Mouse (Mus musculus) lung, adult 18-20 months (tissue): ENCODE results near the gene Drd4.
A peak's percentile ranks its signal among the peaks of the same experiment; 100 is the strongest.

Experiments
- DNase-seq, 2 experiments: peaks; one replicate each; pipeline ENCODE4 v3.0.0; 2022; ENCODE audit warnings: mixed read lengths in 2 of 2

Drd4 gene

DNA sequence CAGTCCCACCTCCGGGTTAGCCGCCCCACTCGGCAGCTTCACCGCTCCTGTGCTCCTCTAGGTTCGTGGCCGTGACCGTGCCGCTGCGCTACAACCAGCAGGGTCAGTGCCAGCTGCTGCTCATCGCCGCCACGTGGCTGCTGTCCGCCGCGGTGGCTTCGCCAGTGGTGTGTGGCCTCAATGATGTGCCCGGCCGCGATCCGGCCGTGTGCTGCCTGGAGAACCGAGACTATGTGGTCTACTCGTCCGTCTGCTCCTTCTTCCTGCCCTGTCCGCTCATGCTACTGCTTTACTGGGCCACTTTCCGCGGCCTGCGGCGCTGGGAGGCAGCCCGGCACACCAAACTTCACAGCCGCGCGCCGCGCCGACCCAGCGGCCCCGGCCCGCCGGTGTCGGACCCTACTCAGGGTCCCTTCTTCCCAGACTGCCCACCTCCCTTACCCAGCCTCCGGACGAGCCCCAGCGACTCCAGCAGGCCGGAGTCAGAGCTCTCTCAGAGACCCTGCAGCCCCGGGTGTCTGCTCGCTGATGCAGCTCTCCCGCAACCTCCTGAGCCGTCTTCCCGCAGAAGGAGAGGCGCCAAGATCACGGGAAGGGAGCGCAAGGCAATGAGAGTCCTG is 2.2 kb downstream of the Drd4 start:
- no peak for DNase-seq

DNA sequence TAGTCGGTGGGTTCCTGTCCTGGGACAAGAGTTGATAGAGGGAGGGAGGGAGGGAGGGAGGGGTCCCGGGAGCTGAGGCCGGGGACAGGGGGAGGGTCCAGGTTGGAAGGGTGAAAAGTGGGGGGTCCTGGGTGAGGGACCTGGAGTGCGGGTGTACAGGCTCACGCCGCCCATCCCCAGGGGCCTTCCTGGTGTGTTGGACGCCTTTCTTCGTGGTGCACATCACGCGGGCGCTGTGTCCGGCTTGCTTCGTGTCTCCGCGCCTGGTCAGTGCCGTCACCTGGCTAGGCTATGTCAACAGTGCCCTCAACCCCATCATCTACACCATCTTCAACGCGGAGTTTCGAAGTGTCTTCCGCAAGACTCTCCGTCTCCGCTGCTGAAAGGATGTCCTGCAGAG is 2.7 kb downstream of the Drd4 start:
- no peak for DNase-seq

DNA sequence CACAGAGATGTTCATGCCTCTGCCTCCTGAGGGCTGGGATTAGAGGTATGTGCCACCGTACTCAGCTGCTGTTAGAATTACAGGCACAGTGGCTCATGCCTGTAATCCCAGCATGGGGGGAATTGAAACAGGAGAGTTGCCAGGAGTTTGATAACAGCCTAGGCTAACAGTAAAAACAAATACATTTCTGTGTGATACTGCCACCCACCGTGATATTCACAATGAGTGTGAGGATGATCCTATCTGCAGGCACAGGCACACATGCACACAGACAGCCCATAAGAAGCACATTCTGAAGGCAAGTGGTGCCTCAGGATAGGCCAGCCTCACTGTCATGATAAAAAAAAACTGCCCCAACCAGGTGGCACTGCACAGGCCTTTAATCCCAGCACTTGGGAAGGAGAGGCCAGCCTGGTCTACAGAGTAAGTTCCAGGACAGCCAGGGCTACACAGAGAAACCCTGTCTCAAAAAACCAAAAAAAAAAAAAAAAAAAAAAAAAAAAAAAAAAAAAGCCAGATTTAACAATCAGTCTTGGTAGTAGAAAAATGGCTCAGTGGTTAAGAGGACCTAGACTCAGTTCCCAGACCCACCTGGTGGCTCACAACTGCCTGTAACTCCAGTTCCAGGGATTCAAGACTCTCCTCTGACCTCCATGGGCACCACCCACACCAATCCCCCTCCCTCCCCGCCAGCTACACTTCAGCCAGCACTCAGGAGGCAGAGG is 6.3 kb downstream of the Drd4 start:
- DNase-seq, result no peak

DNA sequence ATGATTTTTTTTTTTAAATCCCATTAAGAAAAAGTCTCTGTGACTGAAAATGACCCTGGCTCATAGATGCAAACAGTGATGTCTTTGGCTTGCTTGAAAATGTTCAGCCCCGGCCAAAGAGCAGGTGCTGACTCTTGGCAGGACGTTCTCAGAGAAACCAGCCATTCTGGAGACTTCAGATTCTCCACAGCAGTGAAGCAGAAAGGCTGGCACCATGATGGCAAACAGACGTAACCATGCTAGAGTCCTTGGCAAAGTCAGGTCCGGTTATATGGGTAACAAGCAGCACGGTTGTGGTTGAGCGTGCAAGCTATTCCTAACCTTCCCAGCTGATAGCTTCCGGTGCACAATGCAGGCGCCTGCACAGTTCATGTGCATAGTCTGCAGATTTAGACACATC is 7.4 kb downstream of the Drd4 start:
- DNase-seq, result no peak

DNA sequence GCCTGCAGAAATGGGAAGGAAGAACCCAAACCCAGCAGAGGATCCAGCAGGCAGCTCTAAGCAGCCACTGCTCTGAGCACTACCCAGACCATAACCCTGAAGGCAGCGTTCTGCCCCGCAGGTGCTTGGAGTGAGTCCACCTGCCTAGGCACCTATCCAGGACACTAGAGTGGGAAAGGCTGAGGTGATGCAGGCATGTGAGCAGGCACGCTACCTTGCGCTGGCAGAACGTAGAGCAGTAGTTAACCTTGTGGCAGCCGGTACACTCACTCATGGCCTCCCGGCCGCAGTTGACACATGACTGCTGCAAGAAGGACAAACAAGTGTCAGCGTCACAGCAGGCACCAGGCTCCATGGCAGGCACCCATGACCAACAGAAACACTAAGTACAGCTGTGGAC is 9.6 kb downstream of the Drd4 start:
- DNase-seq, result no peak

DNA sequence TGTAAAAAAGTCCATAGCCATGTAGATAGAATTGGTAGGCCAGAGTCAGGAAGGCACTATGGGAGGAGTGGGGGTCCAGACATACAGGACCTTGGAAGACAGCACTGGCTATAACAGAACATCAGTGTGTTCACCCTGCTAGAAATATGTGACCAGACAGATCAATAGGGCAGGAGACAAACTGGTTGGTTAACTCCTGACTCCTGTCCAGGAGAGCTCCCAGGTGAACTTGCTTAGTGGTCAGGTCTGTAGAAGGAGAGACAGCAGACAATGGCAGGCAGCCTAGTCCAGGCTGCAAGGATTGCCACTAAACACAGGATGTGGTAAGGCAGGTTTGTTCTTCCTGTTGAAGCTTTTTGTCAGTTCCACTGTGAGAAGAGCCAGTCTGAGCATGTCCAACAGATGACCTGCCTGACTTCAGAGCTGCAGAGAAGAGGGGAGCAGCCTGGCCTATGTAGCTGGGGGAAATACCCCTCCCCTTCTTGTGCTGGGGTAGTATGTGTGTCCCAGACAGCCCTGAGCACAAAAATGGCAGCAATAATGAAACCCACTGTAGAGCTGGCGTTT is 11.0 kb downstream of the Drd4 start:
- DNase-seq, result no peak

DNA sequence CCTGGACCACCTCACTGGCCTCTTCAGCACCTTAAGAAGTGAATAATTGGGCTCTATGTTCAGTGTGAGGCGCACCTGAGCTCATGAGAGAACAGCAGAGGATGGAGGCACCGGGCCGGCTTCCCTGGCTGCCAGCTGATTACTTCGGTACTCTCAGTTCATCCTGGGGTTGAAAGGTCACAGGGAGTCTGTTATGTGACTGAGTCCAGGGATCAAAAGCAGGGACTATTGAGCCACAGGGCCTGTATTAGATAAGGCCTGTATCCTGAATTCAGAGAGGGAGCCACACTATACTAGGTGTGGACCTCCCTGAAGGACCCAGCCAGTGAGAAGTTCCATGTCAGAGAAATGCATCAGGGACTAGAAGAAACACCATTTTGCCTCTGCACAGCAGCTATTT is 12.7 kb downstream of the Drd4 start:
- no peak for DNase-seq

DNA sequence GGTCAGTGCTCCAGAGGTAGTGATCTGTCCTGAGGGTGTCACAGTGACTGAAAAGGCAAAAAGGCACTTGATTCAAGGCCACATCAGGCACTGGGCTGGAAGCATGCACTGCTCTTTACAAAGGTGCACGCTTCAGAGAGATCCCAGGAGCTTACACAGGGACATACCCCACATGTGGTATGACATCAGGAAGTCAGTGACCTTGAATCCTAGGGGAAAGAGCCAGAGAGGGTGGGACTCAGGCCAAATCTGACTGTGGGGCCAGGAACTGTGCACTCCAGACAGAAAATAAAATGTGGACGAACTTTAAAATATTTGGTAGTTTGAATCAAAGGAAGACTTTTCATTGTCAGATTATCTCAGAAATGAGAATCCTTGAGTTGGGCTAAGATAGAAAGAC is 22.6 kb downstream of the Drd4 start:
- DNase-seq, result no peak

DNA sequence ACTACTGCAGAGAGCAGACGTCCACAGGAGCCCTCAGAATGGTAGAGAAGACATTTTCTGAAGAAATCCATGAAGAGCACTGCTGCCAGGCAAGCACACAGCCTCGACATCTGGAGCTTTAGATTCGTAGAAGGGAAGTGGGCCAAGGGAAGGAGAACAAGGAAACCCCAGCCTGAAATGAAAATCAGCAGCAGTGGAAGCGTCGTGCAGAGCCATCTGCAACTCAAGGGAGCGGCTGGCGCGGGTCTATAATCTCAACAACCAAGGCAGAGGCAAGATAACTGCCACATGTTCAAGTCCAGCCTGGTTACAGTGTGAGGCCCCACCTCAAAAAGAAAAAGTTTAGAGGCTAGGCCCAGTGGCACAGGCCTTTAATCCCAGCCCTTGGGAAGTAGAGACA is 23.3 kb downstream of the Drd4 start:
- no peak for DNase-seq

DNA sequence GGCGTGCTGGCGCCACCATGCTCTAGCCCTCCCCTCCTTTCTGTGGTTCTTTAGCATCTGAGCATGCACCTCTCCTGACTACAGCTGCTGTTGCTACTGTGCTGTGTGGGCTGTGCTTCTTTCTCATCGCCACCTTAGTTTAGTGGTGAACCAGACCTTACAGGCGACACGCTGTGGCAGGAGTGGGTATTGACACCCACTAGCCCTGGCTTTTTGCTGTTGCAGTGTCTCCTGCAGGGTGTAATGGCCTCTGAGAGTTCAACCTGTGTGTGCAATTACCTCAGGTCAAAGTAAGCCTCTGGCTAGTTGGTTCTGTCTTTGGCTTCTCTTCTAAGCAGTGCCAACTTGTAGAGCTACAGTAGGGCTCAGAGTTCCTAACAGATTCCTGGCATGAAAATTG is 24.2 kb downstream of the Drd4 start:
- peak; percentile 32 to 39 for DNase-seq

DNA sequence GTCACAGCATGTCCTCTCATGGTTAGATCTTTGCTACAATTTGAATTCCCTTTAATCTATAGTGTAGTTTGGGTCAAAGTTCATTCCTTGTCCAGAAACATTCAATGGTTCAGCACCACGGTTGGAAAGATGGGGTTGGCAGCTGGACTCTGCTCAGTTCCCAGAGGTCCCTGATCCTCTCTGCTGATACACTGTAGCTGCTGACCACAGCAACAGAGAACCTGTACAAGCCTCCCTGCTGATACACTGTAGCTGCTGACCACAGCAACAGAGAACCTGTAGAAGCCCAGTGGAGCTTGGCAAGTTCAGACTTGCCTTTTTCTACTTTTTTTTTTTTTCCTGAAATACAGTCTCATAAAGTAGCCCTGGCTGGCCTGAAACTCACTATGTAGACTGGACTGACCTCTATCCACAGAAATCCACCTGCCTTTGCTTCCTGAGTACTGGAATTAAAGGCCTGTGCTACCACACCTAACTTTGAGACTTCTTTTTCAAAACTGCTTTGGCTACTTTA is 25.9 kb downstream of the Drd4 start:
- DNase-seq, result no peak

DNA sequence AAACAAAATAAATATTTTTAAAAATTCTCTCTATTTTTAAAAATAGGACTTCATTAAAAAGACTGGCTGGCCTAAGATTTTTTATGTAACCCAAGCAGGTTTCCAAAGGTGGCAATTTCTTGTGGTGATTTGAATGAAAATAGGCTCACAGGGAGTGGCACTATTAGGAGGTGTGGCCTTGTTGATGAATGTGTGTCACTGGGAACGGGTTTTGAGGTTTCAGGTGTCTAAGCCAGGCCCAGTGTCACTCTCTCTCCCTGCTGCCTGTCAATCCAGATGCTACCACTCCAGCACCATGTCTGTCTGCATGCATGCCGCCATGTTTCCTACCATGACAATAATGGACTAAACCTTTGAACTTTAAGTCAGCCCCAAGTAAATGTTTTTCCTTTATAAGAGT is 27.6 kb downstream of the Drd4 start:
- no peak for DNase-seq

DNA sequence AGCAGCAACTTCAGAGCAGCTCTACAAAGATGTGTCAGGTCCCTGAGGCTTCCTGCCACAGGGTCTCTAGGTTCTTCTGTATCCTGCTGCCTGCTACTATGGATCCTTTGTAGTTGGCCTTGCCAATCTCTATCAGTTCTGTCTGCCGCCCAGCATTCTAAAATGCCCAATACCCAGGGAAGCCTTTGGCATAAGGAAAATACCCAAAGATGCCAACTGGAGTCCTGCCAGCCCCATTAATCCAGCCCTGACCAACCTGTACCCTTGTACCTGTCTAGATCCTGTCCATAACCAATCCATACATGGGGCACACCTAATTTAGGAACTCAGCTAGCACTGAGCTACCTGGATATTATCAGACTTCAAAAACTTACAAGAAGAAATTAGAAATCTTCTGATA is 32.9 kb downstream of the Drd4 start:
- no peak for DNase-seq

DNA sequence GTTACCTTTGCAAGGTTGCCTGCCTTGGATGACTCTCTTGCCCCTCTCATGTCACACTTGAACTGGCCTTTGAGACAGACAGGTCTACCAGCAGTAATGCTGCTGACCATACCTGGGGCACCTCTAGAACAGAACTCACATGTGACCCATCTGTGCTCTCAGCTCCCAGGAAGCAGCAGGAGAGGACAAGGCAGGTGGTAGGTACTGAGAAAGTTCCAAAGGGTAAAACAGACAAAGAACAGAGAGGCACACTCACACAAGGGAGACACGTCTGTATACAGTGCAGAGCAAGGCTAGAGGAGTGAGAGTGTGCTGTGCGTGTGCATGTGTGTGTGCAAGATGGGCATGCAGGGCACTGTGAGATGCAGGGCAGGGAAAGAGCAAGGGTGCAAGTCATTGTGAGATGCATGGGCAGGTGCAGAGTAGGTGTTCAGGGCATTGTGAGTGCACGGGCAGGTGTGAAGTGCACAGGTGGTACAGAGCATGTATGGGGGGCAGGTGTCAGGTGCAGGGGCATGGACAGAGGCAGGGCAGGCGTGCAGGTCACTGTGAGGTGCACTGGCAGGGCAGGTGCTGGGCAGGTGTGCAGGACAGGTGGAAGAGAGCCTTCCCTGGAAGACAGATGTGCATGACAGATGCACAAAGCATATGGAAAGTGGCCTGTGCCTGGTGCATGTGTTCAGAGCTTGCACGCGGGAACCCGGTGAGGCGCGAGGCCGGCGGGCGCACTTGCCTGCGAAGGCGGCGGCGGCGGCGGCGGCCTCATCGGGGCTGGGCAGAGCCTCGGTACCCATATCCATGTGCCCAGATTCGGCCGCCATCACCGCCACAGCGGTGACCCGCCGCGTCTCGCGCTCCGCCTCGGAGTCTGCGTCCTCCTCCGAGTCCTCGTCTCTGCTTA is 35.0 kb downstream of the Drd4 start:
- peak; percentile 24 to 26 for DNase-seq

DNA sequence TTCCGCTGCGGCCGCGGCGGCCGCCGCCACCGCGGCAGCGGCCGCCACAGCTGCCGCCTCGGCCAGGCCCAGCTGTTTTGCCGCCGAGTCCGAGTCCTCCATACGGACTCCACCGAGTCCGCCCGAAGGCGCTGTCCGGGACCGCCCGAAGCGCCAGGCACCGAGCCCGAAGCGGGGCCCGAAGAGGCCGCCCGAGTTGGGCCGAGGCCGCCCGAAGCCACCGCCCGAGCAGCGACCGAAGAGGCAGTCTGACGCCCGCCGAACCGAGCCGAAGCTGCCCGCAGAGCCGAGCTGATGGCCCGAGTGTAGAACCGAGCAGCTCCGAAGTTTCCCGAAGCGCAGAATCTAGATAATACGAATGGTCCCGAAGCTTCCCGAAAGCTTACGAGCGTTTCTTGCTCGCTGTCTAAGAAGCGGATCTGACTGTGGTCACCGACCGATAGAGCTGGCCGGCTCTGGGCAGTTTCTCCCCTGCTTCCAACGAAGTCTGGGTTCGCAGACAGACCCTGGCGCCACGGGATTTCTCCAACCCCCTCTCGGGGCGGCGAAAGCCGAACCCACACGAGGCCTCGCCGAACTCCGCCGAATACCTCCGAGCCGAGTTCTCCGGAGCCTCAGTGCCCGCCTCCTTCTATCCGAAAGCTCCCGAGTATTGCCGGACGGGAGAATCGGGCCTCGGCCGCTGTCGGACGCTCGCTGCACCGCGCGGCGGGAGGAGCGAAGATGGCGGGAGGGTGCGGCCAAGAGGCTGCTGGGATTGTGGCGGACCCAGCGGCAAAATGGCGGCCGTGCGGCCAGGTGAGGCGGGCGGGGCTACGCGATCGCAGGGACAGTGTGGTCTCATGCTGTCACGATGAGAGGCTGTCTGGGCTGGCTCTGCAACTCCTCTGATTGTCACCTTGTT is 35.9 kb downstream of the Drd4 start, which contains the start of the genes Deaf1 and Tmem80:
TSS of gene Deaf1 (minus strand) at position 222 of the 904 bp plus-strand sequence.
TSS of gene Tmem80 (plus strand) at position 271 of the 904 bp plus-strand sequence.
- peak; percentile 99 for DNase-seq

DNA sequence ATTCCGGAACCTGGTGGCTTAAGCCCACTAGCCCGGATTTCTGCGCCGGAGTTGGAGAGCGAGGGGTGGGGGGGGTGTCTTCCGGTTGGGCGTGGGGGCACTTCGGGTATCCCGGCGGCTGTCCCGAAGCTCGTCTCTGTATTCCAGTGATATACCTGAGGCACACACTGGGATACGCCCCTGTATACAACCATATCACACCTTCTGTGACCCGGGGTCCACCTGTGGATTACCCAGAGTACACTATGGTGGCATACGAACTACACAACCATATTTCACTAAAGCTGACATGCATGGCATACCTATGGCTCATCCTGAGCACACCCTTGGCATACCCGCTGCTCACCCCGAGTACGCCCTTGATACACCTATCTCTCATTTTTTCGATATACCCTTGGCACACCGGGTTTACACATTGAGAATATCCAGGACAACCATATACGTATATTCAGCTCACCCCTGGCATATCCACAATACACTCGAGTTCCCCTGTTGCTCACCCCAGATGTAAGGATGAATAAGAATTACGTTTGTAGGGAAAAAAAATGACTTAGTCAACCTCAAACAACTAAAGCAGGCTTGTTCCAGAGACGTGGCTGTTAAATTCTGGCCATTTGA is 36.7 kb downstream of the Drd4 start:
- no peak for DNase-seq

DNA sequence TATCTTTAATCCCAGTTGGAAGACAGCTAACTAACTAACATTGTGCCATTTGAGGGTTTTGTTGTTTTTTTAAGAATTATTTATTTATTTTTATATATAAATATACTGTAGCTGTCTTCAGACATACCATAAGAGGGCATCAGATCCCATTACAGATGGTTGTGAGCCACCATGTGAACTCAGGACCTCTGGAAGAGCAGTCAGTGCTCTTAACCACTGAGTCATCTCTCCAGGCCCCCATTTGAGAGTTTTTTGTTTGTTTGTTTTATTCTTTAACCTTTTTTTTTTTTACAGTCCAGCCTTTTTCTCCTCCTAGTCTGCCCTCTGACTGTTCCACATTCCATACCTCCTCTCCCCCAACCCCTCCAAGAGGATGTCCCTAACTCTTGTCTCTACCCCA is 38.9 kb downstream of the Drd4 start:
- DNase-seq, result no peak

DNA sequence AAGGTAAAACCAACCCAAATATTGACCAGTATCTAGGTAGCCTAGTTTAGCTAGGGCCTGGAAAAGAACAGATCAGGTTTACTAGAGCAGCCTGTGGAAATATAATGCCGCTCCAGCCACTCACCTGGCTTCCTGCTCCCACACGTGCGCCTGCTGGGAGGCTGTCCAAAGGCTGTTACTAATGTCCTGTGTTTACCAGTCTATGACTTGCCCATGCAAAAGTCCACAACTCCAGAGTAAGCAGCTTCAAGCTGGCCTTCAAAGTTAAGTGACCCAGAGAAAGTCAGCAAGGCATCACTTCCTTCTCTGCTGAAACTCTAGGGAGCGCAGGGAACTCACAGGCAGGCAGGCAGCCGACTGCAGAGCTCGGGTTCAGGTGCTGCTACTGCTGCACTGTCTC is 40.2 kb downstream of the Drd4 start:
- DNase-seq, result peak; percentile 70 to 82

DNA sequence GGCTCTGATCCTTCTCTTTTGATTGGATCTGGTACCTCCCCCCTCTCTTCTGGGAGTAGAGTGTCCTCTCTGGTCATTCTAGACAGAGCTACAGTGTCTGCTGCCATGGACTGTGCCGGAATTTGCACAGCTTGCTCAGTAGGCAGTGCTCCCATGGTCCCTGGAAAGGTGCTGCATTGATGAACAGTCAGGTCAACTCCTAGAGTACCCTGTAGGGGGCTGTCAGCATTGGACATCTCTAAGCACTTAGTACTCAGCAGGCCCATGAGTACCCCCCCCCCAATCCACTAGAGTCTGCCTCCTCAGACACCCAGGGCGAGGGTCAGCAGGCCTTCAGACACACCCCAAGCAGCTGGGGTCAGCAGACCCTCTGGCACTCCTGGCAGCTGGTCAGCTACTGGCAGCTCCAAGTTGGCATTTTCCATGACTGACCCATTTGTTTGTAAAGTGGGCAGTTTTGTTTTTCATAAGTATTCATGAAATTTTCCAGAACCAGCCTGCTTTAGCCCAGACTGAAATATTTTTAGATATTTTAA is 43.3 kb downstream of the Drd4 start:
- DNase-seq, result no peak

DNA sequence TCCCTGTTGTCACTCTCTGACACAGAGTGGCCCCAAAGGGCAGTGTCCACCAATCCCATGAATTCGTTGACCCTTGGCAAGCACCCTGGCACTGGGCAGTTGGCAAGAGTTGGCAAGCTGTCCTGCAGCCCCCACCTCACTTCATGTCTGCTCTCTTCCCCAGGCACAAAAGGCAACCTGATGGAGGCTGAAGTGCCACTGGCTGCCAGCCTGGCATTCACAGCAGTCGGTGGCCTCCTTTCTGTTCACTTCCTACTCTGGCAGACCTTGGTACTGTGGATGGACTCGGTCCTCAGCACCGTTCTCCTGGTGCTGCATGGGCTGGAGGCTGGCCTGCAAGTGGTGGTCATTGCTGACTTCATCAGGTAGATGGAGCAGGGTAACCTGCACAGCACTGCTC is 43.9 kb downstream of the Drd4 start:
- no peak for DNase-seq

DNA sequence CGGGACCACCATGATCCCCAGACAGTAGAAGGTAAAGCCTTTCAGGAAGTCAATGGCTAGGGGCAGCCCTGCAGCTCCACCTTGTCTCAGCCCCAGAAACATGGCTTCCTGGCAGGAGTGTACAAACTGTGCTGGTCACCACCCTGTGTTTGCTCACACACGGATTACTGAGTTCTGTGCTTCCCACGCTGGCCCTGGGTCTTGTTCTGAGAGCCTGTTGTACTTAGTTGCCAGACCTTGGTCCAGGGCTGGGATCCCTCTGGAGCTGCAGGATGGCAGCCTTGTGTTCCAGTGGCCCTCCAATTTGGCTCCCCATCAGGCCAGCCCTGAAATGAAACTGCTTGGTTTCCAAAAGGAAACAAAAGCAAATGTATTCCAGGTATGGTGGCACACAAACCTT is 44.5 kb downstream of the Drd4 start:
- DNase-seq, result no peak
